Mouse (Mus musculus): Measurements from ENCODE around the gene Saa2. TPM values are rescaled to one million over a fixed set of nuclear protein-coding genes. Genes with fewer than 3 reads are reported as not detected.
"Not testable (repeated sequence)": the region's sequence is repeated elsewhere in the genome, so short reads cannot be mapped to it uniquely, and the experiment has no call there.

Saa2 gene
- polyA plus RNA-seq, 1 experiment from 2014 or later = not detected

GRCm38 (mm10) chr7:46723354-46723753, 28.2 kb upstream of the Saa2 start:
- peaks cover 3% of the 10 kb centered on the region; the same call in 1 of the 2 replicates for H3K4me1 ChIP-seq (ENCODE audit: control insufficient read depth, insufficient read depth, low read length)
- no peak overlapping the region for H3K4me2 ChIP-seq (ENCODE audit: low read depth, low read length)
- H3K9ac ChIP-seq (ENCODE audit: low read depth, low read length) = no peak overlapping the region
- H3K27me3 ChIP-seq (replicated peaks; ENCODE audit: control insufficient read depth, insufficient read depth, low read length) = no peaks in the 10 kb centered on the region
- H3K4me3 ChIP-seq (ENCODE audit: low read length) = no peak overlapping the region
- 88% methylated on average over 6 of the region's 6 CpGs for WGBS
- peak; percentile 52 for ATAC-seq
- no peaks in the 10 kb centered on the region for H3K9me3 ChIP-seq (ENCODE audit: control insufficient read depth, low read length)
- no peaks in the 10 kb centered on the region for H3K36me3 ChIP-seq (ENCODE audit: control insufficient read depth, insufficient read depth, low read length)
- no peak overlapping the region for H3K27ac ChIP-seq (ENCODE audit: low read length)

- peak overlapping the region; percentile 48; the same call in 1 of the 2 replicates for H3K27ac ChIP-seq (ENCODE audit: low read length)
Measured at GRCm38 (mm10) chr7:46723849-46724248, 27.7 kb upstream of the Saa2 start.

GRCm38 (mm10) chr7:46724396-46724795, 27.2 kb upstream of the Saa2 start:
- H3K9ac ChIP-seq (ENCODE audit: low read depth, low read length) = no peak overlapping the region
- H3K4me1 ChIP-seq (ENCODE audit: control insufficient read depth, insufficient read depth, low read length) = peaks cover 3% of the 10 kb centered on the region; the same call in 1 of the 2 replicates
- H3K4me3 ChIP-seq (ENCODE audit: low read length) = no peak overlapping the region
- no peaks in the 10 kb centered on the region for H3K36me3 ChIP-seq (ENCODE audit: control insufficient read depth, insufficient read depth, low read length)
- no peaks in the 10 kb centered on the region for H3K9me3 ChIP-seq (ENCODE audit: control insufficient read depth, low read length)
- no peak for ATAC-seq
- 75% methylated on average over 5 of the region's 5 CpGs for WGBS
- H3K4me2 ChIP-seq (ENCODE audit: low read depth, low read length) = no peak overlapping the region
- H3K27me3 ChIP-seq (replicated peaks; ENCODE audit: control insufficient read depth, insufficient read depth, low read length) = no peaks in the 10 kb centered on the region
- no peak overlapping the region for H3K27ac ChIP-seq (ENCODE audit: low read length)

More at GRCm38 (mm10) chr7:46723849-46724248, 27.7 kb upstream of the Saa2 start:
- peak; percentile 81 for ATAC-seq
- Histone ChIP-seq H3K27me3 (replicated peaks; ENCODE audit: control insufficient read depth, insufficient read depth, low read length) (no peaks in the 10 kb centered on the region), H3K9ac (ENCODE audit: low read depth, low read length) (no peak overlapping the region), H3K4me3 (ENCODE audit: low read length) (no peak overlapping the region), H3K36me3 (ENCODE audit: control insufficient read depth, insufficient read depth, low read length) (no peaks in the 10 kb centered on the region), H3K9me3 (ENCODE audit: control insufficient read depth, low read length) (no peaks in the 10 kb centered on the region), H3K4me1 (ENCODE audit: control insufficient read depth, insufficient read depth, low read length) (peaks cover 3% of the 10 kb centered on the region; the same call in 1 of the 2 replicates), H3K4me2 (ENCODE audit: low read depth, low read length) (no peak overlapping the region)
- 74% methylated on average over 3 of the region's 3 CpGs for WGBS

- WGBS = 80% methylated on average over 1 of the region's 1 CpGs
- H3K4me1 ChIP-seq (ENCODE audit: control insufficient read depth, insufficient read depth, low read length) = 0 out of 2 replicates have a peak, but pooled peaks cover 3% of the 10 kb centered on the region
- no peaks in the 10 kb centered on the region for H3K36me3 ChIP-seq (ENCODE audit: control insufficient read depth, insufficient read depth, low read length)
- no peak overlapping the region for H3K4me3 ChIP-seq (ENCODE audit: low read length)
- H3K27ac ChIP-seq (ENCODE audit: low read length) = no peak overlapping the region
- H3K4me2 ChIP-seq (ENCODE audit: low read depth, low read length) = no peak overlapping the region
- no peaks in the 10 kb centered on the region for H3K9me3 ChIP-seq (ENCODE audit: control insufficient read depth, low read length)
- no peak for ATAC-seq
- no peaks in the 10 kb centered on the region for H3K27me3 ChIP-seq (replicated peaks; ENCODE audit: control insufficient read depth, insufficient read depth, low read length)
- no peak overlapping the region for H3K9ac ChIP-seq (ENCODE audit: low read depth, low read length)
Measured at GRCm38 (mm10) chr7:46727584-46727983, 24.0 kb upstream of the Saa2 start.

- H3K27ac ChIP-seq (ENCODE audit: low read length) = no peak within 1 kb of the TSS
- H3K4me1 ChIP-seq (ENCODE audit: control insufficient read depth, insufficient read depth, low read length) = no peaks in the 10 kb centered on the region
- no peak within 1 kb of the TSS for H3K9ac ChIP-seq (ENCODE audit: low read depth, low read length)
- no peak within 1 kb of the TSS for H3K4me2 ChIP-seq (ENCODE audit: low read depth, low read length)
- H3K27me3 ChIP-seq (replicated peaks; ENCODE audit: control insufficient read depth, insufficient read depth, low read length) = no peaks in the 10 kb centered on the region
- WGBS = 69% methylated on average over 4 of the region's 4 CpGs
- no peak for ATAC-seq
- no peak within 1 kb of the TSS for H3K4me3 ChIP-seq (ENCODE audit: low read length)
- no peaks in the 10 kb centered on the region for H3K36me3 ChIP-seq (ENCODE audit: control insufficient read depth, insufficient read depth, low read length)
- no peaks in the 10 kb centered on the region for H3K9me3 ChIP-seq (ENCODE audit: control insufficient read depth, low read length)
Measured at GRCm38 (mm10) chr7:46732458-46732857, 19.1 kb upstream of the Saa2 start, which contains the start of gene Saa4. Gene Saa4, minus strand, starts transcription at chr7:46732603.

GRCm38 (mm10) chr7:46734983-46735382, 16.6 kb upstream of the Saa2 start:
- ATAC-seq = no peak
- Histone ChIP-seq H3K27ac (ENCODE audit: low read length) (no peak overlapping the region), H3K4me3 (ENCODE audit: low read length) (no peak overlapping the region), H3K9ac (ENCODE audit: low read depth, low read length) (no peak overlapping the region), H3K4me2 (ENCODE audit: low read depth, low read length) (no peak overlapping the region), H3K27me3 (replicated peaks; ENCODE audit: control insufficient read depth, insufficient read depth, low read length) (no peaks in the 10 kb centered on the region), H3K36me3 (ENCODE audit: control insufficient read depth, insufficient read depth, low read length) (no peaks in the 10 kb centered on the region), H3K9me3 (ENCODE audit: control insufficient read depth, low read length) (no peaks in the 10 kb centered on the region), H3K4me1 (ENCODE audit: control insufficient read depth, insufficient read depth, low read length) (no peaks in the 10 kb centered on the region)
- WGBS = 75% methylated on average over 2 of the region's 2 CpGs

GRCm38 (mm10) chr7:46738561-46739460, 12.8 kb upstream of the Saa2 start:
- Histone ChIP-seq H3K4me3 (ENCODE audit: low read length) (no peak overlapping the region), H3K36me3 (ENCODE audit: control insufficient read depth, insufficient read depth, low read length) (no peaks in the 10 kb centered on the region), H3K27me3 (replicated peaks; ENCODE audit: control insufficient read depth, insufficient read depth, low read length) (no peaks in the 10 kb centered on the region), H3K27ac (ENCODE audit: low read length) (no peak overlapping the region), H3K9ac (ENCODE audit: low read depth, low read length) (no peak overlapping the region), H3K4me2 (ENCODE audit: low read depth, low read length) (no peak overlapping the region), H3K9me3 (ENCODE audit: control insufficient read depth, low read length) (no peaks in the 10 kb centered on the region), H3K4me1 (ENCODE audit: control insufficient read depth, insufficient read depth, low read length) (no peaks in the 10 kb centered on the region)
- peak; percentile 85 for ATAC-seq
- 69% methylated on average over 12 of the region's 12 CpGs for WGBS

- WGBS = 80% methylated on average over 5 of the region's 5 CpGs
- not testable (repeated sequence) for ATAC-seq; H3K4me1 ChIP-seq (ENCODE audit: control insufficient read depth, insufficient read depth, low read length); H3K9ac ChIP-seq (ENCODE audit: low read depth, low read length); H3K36me3 ChIP-seq (ENCODE audit: control insufficient read depth, insufficient read depth, low read length); H3K9me3 ChIP-seq (ENCODE audit: control insufficient read depth, low read length); H3K27ac ChIP-seq (ENCODE audit: low read length); H3K4me3 ChIP-seq (ENCODE audit: low read length); H3K27me3 ChIP-seq (replicated peaks; ENCODE audit: control insufficient read depth, insufficient read depth, low read length); H3K4me2 ChIP-seq (ENCODE audit: low read depth, low read length)
Measured at GRCm38 (mm10) chr7:46740041-46740440, 11.5 kb upstream of the Saa2 start.

- not testable (repeated sequence) for H3K9me3 ChIP-seq (ENCODE audit: control insufficient read depth, low read length); H3K4me1 ChIP-seq (ENCODE audit: control insufficient read depth, insufficient read depth, low read length); ATAC-seq; H3K4me3 ChIP-seq (ENCODE audit: low read length); H3K36me3 ChIP-seq (ENCODE audit: control insufficient read depth, insufficient read depth, low read length); H3K27me3 ChIP-seq (replicated peaks; ENCODE audit: control insufficient read depth, insufficient read depth, low read length); H3K4me2 ChIP-seq (ENCODE audit: low read depth, low read length); H3K27ac ChIP-seq (ENCODE audit: low read length); H3K9ac ChIP-seq (ENCODE audit: low read depth, low read length)
- WGBS = 65% methylated on average over 3 of the region's 3 CpGs
Measured at GRCm38 (mm10) chr7:46742880-46743279, 8.7 kb upstream of the Saa2 start, which contains the start of gene Saa1. Gene Saa1, minus strand, starts transcription at chr7:46742980.

Data from intestine, embryonic 16.5 days (tissue).